Mouse (Mus musculus) kidney, adult 18-20 months (tissue): ENCODE measurements around the gene Usp13.

ENCODE experiments used
- DNase-seq: peaks from one replicate; pipeline ENCODE4 v3.0.0; 2021

Usp13 gene

GRCm38 (mm10) chr3:32817357-32818326, at the start of gene Usp13:
Gene Usp13, plus strand, starts transcription at chr3:32817546.
- DNase-seq: peak; percentile 37

- no peak for DNase-seq
Observed at GRCm38 (mm10) chr3:32770781-32771180, 46.6 kb upstream of the Usp13 start.

DNA sequence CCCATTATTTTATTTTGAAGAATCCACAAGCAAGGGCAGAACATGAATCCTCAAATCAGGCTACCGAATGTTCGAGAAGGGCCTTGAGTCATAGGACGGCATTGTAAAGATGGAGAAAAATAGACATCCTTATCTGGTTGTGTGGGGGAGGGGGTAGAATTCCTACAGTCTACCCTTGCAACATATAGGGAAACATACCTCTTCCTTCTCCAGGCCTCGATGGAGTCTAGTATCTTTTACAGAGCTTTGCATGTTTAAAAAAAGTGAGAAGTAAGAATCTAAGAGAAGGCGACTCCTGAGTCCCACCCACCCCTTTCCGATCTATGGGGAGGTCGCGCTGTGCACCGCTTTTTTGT, 367 bp upstream of the Usp13 start:
- no peak for DNase-seq

- no peak for DNase-seq
Observed at GRCm38 (mm10) chr3:32818327-32818900, 1.1 kb downstream of the Usp13 start.

DNA sequence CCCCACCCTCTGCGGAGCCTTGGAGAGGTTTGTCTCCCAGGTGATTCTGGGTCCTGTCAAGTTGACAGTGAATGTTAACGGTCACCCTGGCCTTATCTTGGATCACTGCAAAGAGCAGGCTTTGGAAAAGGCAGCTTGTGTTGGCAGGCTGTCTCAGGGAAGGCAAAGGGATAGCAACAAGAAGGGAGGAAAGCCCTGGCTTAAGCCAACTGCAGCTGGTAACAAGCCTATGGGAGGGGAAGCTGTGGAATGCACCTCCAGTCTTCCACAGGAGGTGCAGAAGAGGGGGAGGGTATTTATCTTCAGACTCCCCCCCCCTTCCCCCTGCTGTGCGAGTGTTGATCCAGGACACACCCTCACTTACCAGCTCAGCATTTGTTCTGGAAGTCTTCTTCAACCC, 5.3 kb downstream of the Usp13 start:
- DNase-seq: no peak

DNA sequence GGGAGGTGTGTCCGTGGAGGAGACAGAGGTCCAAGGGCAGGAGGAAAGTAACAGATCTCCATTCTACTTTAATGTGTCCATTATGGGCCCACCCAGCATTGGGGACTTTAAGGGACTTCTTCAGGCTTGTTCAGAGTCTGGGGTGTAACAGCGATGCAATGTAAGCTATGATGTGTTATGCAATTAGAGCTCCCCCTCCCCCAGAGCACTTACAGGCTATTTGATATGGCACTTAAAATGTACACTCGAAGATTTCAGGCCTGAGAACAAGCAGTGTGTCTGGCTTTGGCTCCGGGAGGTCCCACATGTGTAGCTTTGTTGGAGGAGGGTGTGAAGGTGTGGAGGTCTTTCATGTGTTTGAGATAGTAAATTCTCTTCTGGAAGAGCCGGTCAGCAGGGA, 7.6 kb downstream of the Usp13 start:
- DNase-seq: no peak

GRCm38 (mm10) chr3:32825964-32826479, 8.7 kb downstream of the Usp13 start:
- DNase-seq: no peak

GRCm38 (mm10) chr3:32826701-32827100, 9.4 kb downstream of the Usp13 start:
- DNase-seq: no peak

DNA sequence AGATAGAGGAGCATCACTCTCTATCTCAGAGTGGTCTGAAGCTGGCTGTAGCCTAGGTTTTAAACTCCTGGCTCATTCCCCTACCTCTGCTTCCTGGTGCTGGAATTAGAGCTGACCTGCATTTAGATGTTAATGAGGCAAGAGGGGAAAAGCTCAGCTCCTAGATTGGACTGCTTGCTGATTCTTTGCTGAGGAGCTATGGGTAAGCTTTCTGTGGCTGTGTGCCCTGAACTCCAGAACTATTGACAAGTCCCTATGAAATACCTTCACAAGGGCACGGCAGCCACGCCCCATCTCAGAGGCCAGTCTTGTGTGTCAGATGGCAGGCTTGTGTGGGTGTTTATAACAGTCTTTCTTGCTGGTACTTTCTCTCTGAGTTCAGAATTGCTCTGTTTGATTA, 16.5 kb downstream of the Usp13 start:
- DNase-seq: no peak

- no peak for DNase-seq
Observed at GRCm38 (mm10) chr3:32837847-32838246, 20.5 kb downstream of the Usp13 start.

DNA sequence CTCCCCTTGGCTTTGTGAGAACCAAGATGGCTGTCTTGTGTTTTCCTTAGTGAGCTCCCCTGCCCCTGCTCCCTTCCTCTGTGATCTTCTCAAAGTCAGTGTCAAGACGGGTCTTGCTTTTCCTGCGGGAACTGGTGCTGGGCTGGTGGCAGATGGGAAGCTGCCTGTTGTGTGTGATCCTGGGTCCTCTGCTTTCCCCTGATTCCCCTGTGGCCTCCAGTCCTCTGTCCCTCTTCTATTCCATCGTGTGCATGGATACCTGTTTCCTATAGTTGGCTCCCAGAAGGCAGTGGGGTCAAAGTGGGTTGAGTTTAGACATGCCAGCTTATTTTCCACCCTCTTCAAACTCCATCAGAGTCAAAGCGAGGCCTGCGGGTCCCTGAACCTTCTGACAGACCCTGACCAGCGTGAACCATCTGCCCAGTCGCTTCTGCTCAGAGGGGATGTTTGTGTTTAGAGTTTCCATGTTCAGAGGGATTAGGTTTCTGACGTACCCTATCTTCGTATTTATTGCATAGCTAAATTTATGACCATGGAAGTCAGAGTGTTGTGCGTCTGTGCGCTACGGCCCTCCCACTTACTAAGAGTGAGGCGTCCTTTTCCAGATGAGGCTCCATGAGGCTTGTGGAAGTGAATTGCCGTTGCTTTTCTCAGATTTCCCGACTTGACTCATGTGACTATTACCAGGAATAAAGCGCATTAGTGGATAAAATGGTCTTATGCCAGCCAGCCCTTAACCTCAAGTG, 39.2 kb downstream of the Usp13 start:
- no peak for DNase-seq

GRCm38 (mm10) chr3:32871081-32871480, 53.7 kb downstream of the Usp13 start:
- no peak for DNase-seq

DNA sequence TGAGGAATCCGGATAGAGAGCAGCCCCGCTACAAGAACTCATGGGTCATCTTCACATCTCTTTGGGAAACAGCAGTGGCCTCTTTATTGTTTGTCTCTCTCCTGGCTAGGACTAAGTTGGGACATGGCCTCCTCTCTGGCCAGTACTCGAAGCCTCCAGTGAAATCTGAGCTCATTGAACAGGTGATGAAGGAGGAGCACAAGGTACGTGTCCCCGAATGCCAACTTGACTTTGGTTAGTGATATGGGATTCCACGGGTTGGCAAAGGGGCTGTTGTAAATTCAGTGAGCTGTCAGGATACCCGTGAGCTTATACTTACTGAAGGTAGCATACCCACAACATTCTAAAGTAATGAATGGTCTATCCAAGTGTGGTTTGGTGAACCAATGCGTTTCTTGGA, 69.0 kb downstream of the Usp13 start:
- no peak for DNase-seq

DNA sequence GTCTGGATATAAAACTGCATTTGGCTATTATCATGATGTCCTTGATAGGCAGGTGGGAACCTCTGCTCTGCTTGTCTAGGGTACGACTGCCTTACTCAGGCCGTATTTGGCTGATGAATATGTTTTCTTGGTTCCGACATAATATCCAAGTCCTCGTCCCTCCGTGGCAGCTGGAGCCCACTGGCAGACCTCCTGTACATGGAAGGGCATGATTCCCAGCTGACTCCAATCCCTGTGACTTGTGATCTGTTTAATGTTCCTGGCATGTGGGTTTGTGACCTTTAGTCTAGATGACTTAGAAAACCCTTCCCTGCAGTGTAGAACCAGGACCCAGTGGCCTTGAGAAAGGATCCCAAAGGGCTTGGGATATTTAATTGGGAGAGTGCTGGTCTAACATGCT, 71.5 kb downstream of the Usp13 start:
- no peak for DNase-seq

- no peak for DNase-seq
Observed at GRCm38 (mm10) chr3:32890174-32890573, 72.8 kb downstream of the Usp13 start.

DNA sequence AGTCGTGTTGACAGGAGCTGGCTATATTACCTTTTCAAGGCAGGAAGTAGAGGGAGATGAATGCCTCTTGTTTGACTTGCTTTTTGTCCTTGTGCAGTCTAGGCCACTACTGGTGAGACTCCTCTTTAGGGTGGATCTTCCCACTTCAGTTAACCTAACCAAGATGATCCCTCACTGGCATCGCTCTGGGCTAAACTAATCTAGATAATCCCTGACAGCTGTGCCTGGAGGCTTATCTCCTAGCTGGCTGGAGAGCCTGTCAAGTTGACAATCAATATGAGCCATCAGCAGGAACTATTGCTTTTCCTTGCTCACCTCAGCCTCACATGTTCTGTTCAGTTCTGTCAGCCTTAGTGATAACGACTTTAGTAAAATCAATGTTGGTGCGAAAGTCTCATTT, 86.1 kb downstream of the Usp13 start:
- DNase-seq: no peak

DNA sequence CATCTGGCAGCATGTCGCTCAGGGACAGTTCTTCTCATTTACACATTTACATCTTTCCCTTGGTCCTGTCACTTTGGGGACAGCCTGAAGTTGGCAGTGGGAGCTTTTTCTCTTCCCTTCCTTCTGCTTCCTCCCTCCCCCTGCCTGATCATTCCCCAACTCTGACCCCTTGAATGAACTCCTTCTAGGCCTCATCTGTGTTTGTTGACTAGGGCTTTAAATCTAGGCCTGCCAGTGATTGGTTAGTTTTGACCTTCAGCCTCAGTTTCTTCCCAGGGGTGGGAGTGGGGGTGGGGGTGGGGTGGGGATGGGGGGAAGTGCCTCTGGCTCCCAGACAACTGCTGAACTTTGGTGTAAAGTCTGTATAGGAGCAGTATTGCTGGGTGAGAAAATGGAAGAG, 87.3 kb downstream of the Usp13 start:
- DNase-seq: no peak

DNA sequence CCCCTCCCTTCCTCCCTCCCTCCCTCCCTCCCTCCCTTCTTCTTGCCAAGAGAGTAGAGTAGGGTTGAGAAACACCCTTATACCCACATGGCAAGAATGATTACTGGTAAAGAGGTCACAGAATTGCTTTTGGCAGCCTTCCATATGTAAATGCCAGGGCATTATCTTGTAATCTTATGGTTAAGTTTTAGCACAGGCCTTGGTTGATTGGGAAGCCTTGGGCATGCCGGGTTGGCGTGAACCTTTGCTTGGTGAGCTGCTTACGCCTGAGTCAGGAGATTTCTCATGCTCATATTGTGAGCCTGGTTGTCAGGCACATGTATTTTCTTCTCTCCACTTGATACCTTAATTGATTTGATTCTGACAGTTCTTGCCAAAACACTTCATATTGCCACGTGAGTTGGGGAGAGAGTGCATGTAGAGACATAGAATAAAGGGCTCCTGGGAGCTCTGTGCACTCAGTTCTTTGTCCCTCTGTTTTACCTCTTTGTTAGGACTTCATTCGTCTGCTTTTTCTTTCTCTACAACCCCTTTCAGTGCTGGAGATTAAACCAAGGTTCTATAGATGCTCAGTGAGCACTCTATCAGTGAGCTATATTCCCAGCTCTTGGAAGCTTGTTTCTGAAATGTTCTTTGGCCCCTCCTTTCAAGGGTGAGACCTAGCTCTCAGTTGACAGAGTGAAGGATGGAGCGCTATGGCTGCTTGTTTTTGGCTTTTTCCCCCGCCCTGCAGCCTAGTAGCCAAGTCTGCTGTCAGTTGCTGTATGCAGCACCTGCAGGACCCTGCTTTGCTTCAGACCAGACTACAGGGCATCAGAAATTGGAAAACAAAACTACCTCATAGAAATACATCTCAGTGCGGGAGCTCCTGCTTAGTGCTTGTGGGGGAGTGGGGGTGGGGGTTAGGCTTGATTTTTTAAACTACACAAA, 88.8 kb downstream of the Usp13 start:
- no peak for DNase-seq

- no peak for DNase-seq
Observed at GRCm38 (mm10) chr3:32908400-32908799, 91.1 kb downstream of the Usp13 start.

DNA sequence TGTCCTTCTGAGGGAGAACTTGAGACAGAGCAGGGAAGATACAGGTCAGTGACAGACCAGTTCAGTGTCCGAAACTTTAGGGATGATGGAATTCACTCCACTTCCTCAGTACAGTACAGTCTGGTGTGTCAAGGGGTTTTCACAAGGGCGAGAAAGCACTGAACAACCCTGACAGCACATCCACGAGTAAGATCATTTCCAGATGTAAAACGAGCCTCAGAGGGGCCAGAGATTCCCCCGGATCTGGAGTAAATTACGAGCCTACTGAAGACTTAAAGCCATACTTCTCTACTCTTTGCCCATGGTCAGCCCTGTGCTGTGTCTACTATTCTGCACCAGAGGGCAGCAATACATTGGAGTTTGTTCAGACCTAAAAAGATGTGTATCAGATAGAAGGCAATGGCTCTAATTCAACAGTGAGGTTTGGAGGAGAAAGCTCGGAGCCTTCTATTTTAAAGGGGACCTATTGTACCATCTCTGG, 92.8 kb downstream of the Usp13 start:
- DNase-seq: no peak

DNA sequence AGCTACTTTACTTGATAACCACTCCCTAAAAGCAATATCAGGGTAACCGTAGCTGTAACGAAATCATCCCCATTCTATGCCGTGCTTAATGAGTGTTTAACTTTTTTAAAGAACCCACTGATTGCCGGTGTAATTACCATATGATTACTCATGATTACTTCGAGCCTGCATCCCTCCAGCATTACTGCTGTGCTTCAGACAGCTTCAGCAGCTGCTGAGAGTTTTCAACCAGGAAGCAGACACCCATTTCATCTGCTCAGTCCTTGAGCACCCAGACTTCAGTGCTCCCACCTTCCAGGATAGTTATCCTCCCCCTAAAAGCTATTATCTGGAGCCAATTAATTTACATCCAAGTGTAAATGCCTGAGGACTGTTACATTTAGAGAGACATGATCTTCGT, 106.8 kb downstream of the Usp13 start:
- DNase-seq: no peak

DNA sequence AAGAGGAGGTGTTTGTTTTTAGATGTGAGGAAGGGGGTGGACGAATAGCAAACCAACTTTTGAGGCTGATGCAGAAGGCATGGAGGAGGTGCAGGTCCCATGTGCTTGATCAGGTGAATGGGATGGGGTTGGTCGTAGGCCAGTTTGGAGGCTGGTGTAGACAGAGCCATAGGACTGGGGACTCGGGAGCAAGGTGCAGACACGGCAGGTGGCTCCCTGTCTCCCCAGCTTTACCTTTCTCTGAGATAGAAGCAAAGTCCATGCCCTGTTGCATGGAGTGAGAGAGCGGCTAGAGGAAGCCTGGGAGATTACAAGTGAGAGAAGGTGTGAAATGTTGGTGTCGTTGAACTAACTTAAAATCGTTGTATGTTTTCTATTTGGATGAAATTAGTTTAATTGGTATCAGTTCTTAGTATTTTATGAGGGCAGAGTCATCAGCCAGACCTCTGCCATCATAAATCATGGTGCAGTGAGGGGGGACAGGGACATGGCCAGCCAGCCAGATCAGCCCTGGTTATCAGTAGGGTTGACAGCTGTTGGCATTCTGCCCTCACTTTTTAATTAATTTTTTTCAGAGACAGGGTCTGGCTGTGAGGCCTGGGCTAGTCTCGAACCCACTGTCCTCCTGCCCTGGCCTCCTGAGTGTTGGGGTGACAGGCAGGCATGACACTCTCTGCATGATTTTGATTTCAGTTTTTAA, 122.6 kb downstream of the Usp13 start:
- no peak for DNase-seq
